Mouse (Mus musculus): ENCODE data around the gene Dna2. TPM values are rescaled to one million over a fixed set of nuclear protein-coding genes. Genes with fewer than 3 reads are reported as not detected.

The Dna2 gene
- polyA plus RNA-seq, 1 experiment = 46.7 TPM

GRCm38 (mm10) chr10:63008193-63008592 lies 61.4 kb downstream of the Dna2 start:
- no peaks in the 10 kb centered on the region for H3K4me1 ChIP-seq (ENCODE audit: control insufficient read depth, insufficient read depth, low read length)
- no peaks in the 10 kb centered on the region for H3K9me3 ChIP-seq (replicated peaks; ENCODE audit: control insufficient read depth, insufficient read depth, low read length, poor library complexity, severe bottlenecking)
- no peaks in the 10 kb centered on the region for H3K27me3 ChIP-seq (ENCODE audit: control insufficient read depth, insufficient read depth, low read length, poor library complexity, severe bottlenecking)
- H3K27ac ChIP-seq (ENCODE audit: insufficient read depth, low read length) = no peak overlapping the region
- H3K36me3 ChIP-seq (ENCODE audit: control insufficient read depth, insufficient read depth, low read length, poor library complexity, severe bottlenecking) = peaks cover 60% of the 10 kb centered on the region
- TF ChIP-seq EP300 (IDR thresholded peaks at IDR 0.05; ENCODE audit: insufficient read depth, low read depth, low read length) = no peak
- no peak for TF ChIP-seq POLR2A (IDR thresholded peaks at IDR 0.05; ENCODE audit: insufficient read depth, low read length)
- TF ChIP-seq CTCF (IDR thresholded peaks at IDR 0.05; ENCODE audit: low read depth, low read length) = no peak
- H3K4me3 ChIP-seq (ENCODE audit: low read depth, low read length) = no peak overlapping the region
- H3K9ac ChIP-seq (ENCODE audit: low read depth, poor library complexity, severe bottlenecking) = no peak overlapping the region

- no peak for TF ChIP-seq EP300 (IDR thresholded peaks at IDR 0.05; ENCODE audit: insufficient read depth, low read depth, low read length)
- no peak for TF ChIP-seq CTCF (IDR thresholded peaks at IDR 0.05; ENCODE audit: low read depth, low read length)
- no peak for TF ChIP-seq POLR2A (IDR thresholded peaks at IDR 0.05; ENCODE audit: insufficient read depth, low read length)
- no peaks in the 10 kb centered on the region for H3K4me1 ChIP-seq (ENCODE audit: control insufficient read depth, insufficient read depth, low read length)
- H3K9me3 ChIP-seq (replicated peaks; ENCODE audit: control insufficient read depth, insufficient read depth, low read length, poor library complexity, severe bottlenecking) = no peaks in the 10 kb centered on the region
Observed at GRCm38 (mm10) chr10:63010268-63010667, 63.4 kb downstream of the Dna2 start.

GRCm38 (mm10) chr10:63011556-63011955 lies 64.7 kb downstream of the Dna2 start:
- Histone ChIP-seq H3K27me3 (ENCODE audit: control insufficient read depth, insufficient read depth, low read length, poor library complexity, severe bottlenecking) (no peaks in the 10 kb centered on the region), H3K36me3 (ENCODE audit: control insufficient read depth, insufficient read depth, low read length, poor library complexity, severe bottlenecking) (peaks cover 68% of the 10 kb centered on the region), H3K4me3 (ENCODE audit: low read depth, low read length) (no peak overlapping the region)

More at GRCm38 (mm10) chr10:63010268-63010667, 63.4 kb downstream of the Dna2 start:
- Histone ChIP-seq H3K9ac (ENCODE audit: low read depth, poor library complexity, severe bottlenecking) (no peak overlapping the region), H3K27me3 (ENCODE audit: control insufficient read depth, insufficient read depth, low read length, poor library complexity, severe bottlenecking) (no peaks in the 10 kb centered on the region), H3K4me3 (ENCODE audit: low read depth, low read length) (no peak overlapping the region), H3K27ac (ENCODE audit: insufficient read depth, low read length) (peak overlapping the region; percentile 15), H3K36me3 (ENCODE audit: control insufficient read depth, insufficient read depth, low read length, poor library complexity, severe bottlenecking) (peaks cover 62% of the 10 kb centered on the region)

GRCm38 (mm10) chr10:63013476-63013875 lies 66.7 kb downstream of the Dna2 start:
- Histone ChIP-seq H3K9me3 (replicated peaks; ENCODE audit: control insufficient read depth, insufficient read depth, low read length, poor library complexity, severe bottlenecking) (no peaks in the 10 kb centered on the region), H3K36me3 (ENCODE audit: control insufficient read depth, insufficient read depth, low read length, poor library complexity, severe bottlenecking) (peaks cover 70% of the 10 kb centered on the region), H3K27me3 (ENCODE audit: control insufficient read depth, insufficient read depth, low read length, poor library complexity, severe bottlenecking) (no peaks in the 10 kb centered on the region), H3K4me3 (ENCODE audit: low read depth, low read length) (no peak overlapping the region), H3K9ac (ENCODE audit: low read depth, poor library complexity, severe bottlenecking) (no peak overlapping the region), H3K4me1 (ENCODE audit: control insufficient read depth, insufficient read depth, low read length) (no peaks in the 10 kb centered on the region), H3K27ac (ENCODE audit: insufficient read depth, low read length) (no peak overlapping the region)
- no peak for TF ChIP-seq CTCF (IDR thresholded peaks at IDR 0.05; ENCODE audit: low read depth, low read length)
- TF ChIP-seq EP300 (IDR thresholded peaks at IDR 0.05; ENCODE audit: insufficient read depth, low read depth, low read length) = no peak
- no peak for TF ChIP-seq POLR2A (IDR thresholded peaks at IDR 0.05; ENCODE audit: insufficient read depth, low read length)

More at GRCm38 (mm10) chr10:63011556-63011955, 64.7 kb downstream of the Dna2 start:
- TF ChIP-seq POLR2A (IDR thresholded peaks at IDR 0.05; ENCODE audit: insufficient read depth, low read length) = no peak
- TF ChIP-seq CTCF (IDR thresholded peaks at IDR 0.05; ENCODE audit: low read depth, low read length) = no peak
- no peak for TF ChIP-seq EP300 (IDR thresholded peaks at IDR 0.05; ENCODE audit: insufficient read depth, low read depth, low read length)
- Histone ChIP-seq H3K27ac (ENCODE audit: insufficient read depth, low read length) (no peak overlapping the region), H3K9me3 (replicated peaks; ENCODE audit: control insufficient read depth, insufficient read depth, low read length, poor library complexity, severe bottlenecking) (no peaks in the 10 kb centered on the region), H3K4me1 (ENCODE audit: control insufficient read depth, insufficient read depth, low read length) (no peaks in the 10 kb centered on the region), H3K9ac (ENCODE audit: low read depth, poor library complexity, severe bottlenecking) (no peak overlapping the region)

GRCm38 (mm10) chr10:63014168-63014567 lies 67.3 kb downstream of the Dna2 start:
- Histone ChIP-seq H3K9ac (ENCODE audit: low read depth, poor library complexity, severe bottlenecking) (no peak overlapping the region), H3K27ac (ENCODE audit: insufficient read depth, low read length) (no peak overlapping the region), H3K27me3 (ENCODE audit: control insufficient read depth, insufficient read depth, low read length, poor library complexity, severe bottlenecking) (no peaks in the 10 kb centered on the region), H3K4me1 (ENCODE audit: control insufficient read depth, insufficient read depth, low read length) (no peaks in the 10 kb centered on the region), H3K4me3 (ENCODE audit: low read depth, low read length) (no peak overlapping the region), H3K36me3 (ENCODE audit: control insufficient read depth, insufficient read depth, low read length, poor library complexity, severe bottlenecking) (peaks cover 67% of the 10 kb centered on the region), H3K9me3 (replicated peaks; ENCODE audit: control insufficient read depth, insufficient read depth, low read length, poor library complexity, severe bottlenecking) (no peaks in the 10 kb centered on the region)
- TF ChIP-seq EP300 (IDR thresholded peaks at IDR 0.05; ENCODE audit: insufficient read depth, low read depth, low read length) (no peak), POLR2A (IDR thresholded peaks at IDR 0.05; ENCODE audit: insufficient read depth, low read length) (no peak), CTCF (IDR thresholded peaks at IDR 0.05; ENCODE audit: low read depth, low read length) (no peak)

- Histone ChIP-seq H3K36me3 (ENCODE audit: control insufficient read depth, insufficient read depth, low read length, poor library complexity, severe bottlenecking) (peaks cover 38% of the 10 kb centered on the region), H3K27me3 (ENCODE audit: control insufficient read depth, insufficient read depth, low read length, poor library complexity, severe bottlenecking) (no peaks in the 10 kb centered on the region), H3K9me3 (replicated peaks; ENCODE audit: control insufficient read depth, insufficient read depth, low read length, poor library complexity, severe bottlenecking) (no peaks in the 10 kb centered on the region), H3K4me1 (ENCODE audit: control insufficient read depth, insufficient read depth, low read length) (no peaks in the 10 kb centered on the region), H3K27ac (ENCODE audit: insufficient read depth, low read length) (no peak overlapping the region), H3K4me3 (ENCODE audit: low read depth, low read length) (no peak overlapping the region), H3K9ac (ENCODE audit: low read depth, poor library complexity, severe bottlenecking) (no peak overlapping the region)
- TF ChIP-seq CTCF (IDR thresholded peaks at IDR 0.05; ENCODE audit: low read depth, low read length) = no peak
- no peak for TF ChIP-seq POLR2A (IDR thresholded peaks at IDR 0.05; ENCODE audit: insufficient read depth, low read length)
- TF ChIP-seq EP300 (IDR thresholded peaks at IDR 0.05; ENCODE audit: insufficient read depth, low read depth, low read length) = no peak
Observed at GRCm38 (mm10) chr10:63019304-63019703, 72.5 kb downstream of the Dna2 start.
